Mouse (Mus musculus) midbrain, embryonic 11.5 days (tissue): ENCODE results near the gene Nedd9. TPM values are rescaled to one million over a fixed set of nuclear protein-coding genes. Genes with fewer than 3 reads are reported as not detected.
A peak's percentile ranks its signal among the peaks of the same experiment; 100 is the strongest.

Source experiments
- ATAC-seq: fragments of 200-750 bp; cut with Nextera tagmentation; 2 replicates; pipeline ENCODE4 v1.8.0; 2017; ENCODE audit warnings: moderate TSS enrichment, moderate library complexity; ENCODE audit not compliant: low FRiP score
- DNase-seq: peaks from one replicate; pipeline ENCODE4 v3.0.0; 2015; ENCODE audit warnings: low spot score; ENCODE audit errors: missing footprints
- H3K27ac ChIP-seq: fragments of 300-500 bp; sonication (generic); 2 replicates; pipeline ENCODE4 v1.5.1; 2014; ENCODE audit warnings: low read depth, low read length
- H3K27me3 ChIP-seq: fragments of 300-500 bp; sonication (generic); 2 replicates; pipeline ENCODE4 v1.6.1; 2014; ENCODE audit warnings: mild to moderate bottlenecking, low read length, moderate library complexity, mixed read lengths; ENCODE audit not compliant: control insufficient read depth, insufficient read depth
- H3K36me3 ChIP-seq: fragments of 300-500 bp; sonication (generic); 2 replicates; pipeline ENCODE4 v1.6.1; 2014; ENCODE audit warnings: mild to moderate bottlenecking, low read length, moderate library complexity, mixed read lengths; ENCODE audit not compliant: control insufficient read depth, insufficient read depth
- H3K4me1 ChIP-seq: fragments of 300-500 bp; sonication (generic); 2 replicates; pipeline ENCODE4 v1.6.1; 2014; ENCODE audit warnings: low read length; ENCODE audit not compliant: control insufficient read depth, insufficient read depth
- H3K4me2 ChIP-seq: fragments of 300-500 bp; sonication (generic); 2 replicates; pipeline ENCODE4 v1.6.1; 2014; ENCODE audit warnings: mild to moderate bottlenecking, moderate library complexity
- H3K4me3 ChIP-seq: fragments of 300-500 bp; sonication (generic); 2 replicates; pipeline ENCODE4 v1.5.1; 2014; ENCODE audit warnings: low read depth, low read length
- H3K9ac ChIP-seq: fragments of 300-500 bp; sonication (generic); 2 replicates; pipeline ENCODE4 v1.6.1; 2014; ENCODE audit warnings: low read length
- H3K9me3 ChIP-seq: fragments of 300-500 bp; sonication (generic); 2 replicates; pipeline ENCODE4 v1.6.1; 2016; ENCODE audit warnings: low read length; ENCODE audit not compliant: control insufficient read depth
- WGBS: fragments of 180-500 bp; shearing (Covaris S2); extraction: QIAGEN DNeasy Blood & Tissue Kit; methylation state at CpG from one replicate; pipeline ENCODE4 v1.1.7; 2014; 5-methylcytosine and 5-hydroxymethylcytosine counted together
- polyA plus RNA-seq: library from polyadenylated mRNA; unstranded; fragments of >200 nt; fragmentation: Nextera tagmentation; extraction: Ambion mirVana; gene quantifications from 2 replicates; pipeline ENCODE4 v1.2.1, GENCODE M21; 2014

Gene Nedd9
- polyA plus RNA-seq, 1 experiment from 2014 or later, result 18.5 TPM

DNA sequence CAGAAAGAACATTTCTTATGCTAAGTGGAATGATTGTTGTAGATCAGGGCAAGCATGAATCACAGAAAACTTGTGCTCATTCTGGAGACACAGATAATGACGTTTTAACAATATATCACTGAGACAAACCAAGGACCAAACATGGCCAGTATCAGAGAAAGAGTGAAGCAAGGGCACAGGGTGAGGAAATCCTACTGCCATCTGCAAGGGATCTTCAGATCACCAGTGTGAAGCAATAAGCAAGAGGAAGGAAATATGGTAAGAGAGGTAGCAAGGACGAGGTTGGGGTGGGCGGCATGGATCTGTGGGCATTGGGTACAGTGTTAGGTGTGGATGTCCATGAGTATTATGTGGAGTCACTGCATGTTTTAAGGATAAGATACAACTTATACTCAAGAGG lies 13.6 kb upstream of the Nedd9 start:
- Histone ChIP-seq H3K9me3 (no peaks in the 10 kb centered on the region), H3K9ac (no peak overlapping the region), H3K27me3 (no peaks in the 10 kb centered on the region), H3K27ac (no peak overlapping the region), H3K4me1 (no peaks in the 10 kb centered on the region), H3K36me3 (no peaks in the 10 kb centered on the region), H3K4me2 (no peak overlapping the region), H3K4me3 (no peak overlapping the region)
- DNase-seq, result peak; percentile 17
- 92% methylated on average over 3 of the region's 3 CpGs for WGBS
- ATAC-seq, result no peak

DNA sequence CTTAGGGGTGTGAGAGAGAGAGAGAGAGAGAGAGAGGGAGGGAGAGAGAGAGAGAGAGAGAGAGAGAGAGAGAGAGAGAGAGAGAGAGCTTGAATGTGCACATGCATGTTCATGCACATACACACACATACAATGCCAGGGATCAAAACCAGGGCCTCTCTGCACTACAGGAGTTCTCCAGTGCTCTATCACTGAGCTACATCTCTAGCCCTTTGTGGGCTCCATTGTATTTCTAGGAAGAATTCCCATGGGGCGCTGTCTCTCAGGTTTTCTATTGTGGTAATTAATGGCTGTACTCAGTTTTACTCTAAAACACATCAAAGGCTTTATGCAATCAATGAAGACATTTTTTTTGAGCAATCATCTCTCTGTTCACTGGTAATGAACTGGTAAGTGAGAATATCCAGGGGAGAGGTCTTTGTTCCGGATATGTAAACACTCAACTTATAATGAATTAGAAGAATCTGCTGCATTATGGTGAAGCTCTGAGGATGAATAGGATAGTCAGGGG lies 11.5 kb upstream of the Nedd9 start:
- WGBS, result 80% methylated on average over 2 of the region's 2 CpGs
- no peak for ATAC-seq

DNA sequence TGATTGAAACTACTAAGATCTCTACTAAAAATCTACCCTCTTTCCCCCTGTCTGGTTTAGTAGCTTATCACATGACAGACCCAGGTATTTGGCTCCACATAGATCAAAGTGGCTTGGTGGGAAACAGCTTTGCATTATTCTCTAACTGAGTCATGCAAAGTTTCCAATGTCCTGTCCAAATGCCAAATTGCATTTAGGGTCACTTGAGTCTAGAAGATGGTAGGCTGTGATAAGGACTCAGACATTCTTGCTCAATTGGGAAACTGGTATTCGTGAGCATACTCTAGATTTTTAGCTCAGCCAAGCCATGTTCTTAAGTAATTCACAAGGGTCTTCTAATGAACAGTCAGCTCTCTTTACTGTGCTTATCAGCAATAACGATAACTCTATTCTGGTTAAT lies 7.5 kb upstream of the Nedd9 start:
- Histone ChIP-seq H3K9me3 (no peaks in the 10 kb centered on the region), H3K27ac (no peak overlapping the region), H3K27me3 (no peaks in the 10 kb centered on the region), H3K4me1 (no peaks in the 10 kb centered on the region), H3K4me2 (no peak overlapping the region), H3K9ac (no peak overlapping the region), H3K4me3 (no peak overlapping the region), H3K36me3 (no peaks in the 10 kb centered on the region)
- 93% methylated on average over 2 of the region's 2 CpGs for WGBS
- ATAC-seq (no peak), DNase-seq (no peak)

More for the DNA sequence above, 11.5 kb upstream of the Nedd9 start:
- no peak overlapping the region for H3K9ac ChIP-seq
- no peaks in the 10 kb centered on the region for H3K36me3 ChIP-seq
- H3K4me1 ChIP-seq, result no peaks in the 10 kb centered on the region
- no peak overlapping the region for H3K27ac ChIP-seq
- H3K9me3 ChIP-seq, result no peaks in the 10 kb centered on the region
- DNase-seq, result peak; percentile 49
- no peak overlapping the region for H3K4me3 ChIP-seq
- H3K27me3 ChIP-seq, result no peaks in the 10 kb centered on the region
- H3K4me2 ChIP-seq, result no peak overlapping the region

DNA sequence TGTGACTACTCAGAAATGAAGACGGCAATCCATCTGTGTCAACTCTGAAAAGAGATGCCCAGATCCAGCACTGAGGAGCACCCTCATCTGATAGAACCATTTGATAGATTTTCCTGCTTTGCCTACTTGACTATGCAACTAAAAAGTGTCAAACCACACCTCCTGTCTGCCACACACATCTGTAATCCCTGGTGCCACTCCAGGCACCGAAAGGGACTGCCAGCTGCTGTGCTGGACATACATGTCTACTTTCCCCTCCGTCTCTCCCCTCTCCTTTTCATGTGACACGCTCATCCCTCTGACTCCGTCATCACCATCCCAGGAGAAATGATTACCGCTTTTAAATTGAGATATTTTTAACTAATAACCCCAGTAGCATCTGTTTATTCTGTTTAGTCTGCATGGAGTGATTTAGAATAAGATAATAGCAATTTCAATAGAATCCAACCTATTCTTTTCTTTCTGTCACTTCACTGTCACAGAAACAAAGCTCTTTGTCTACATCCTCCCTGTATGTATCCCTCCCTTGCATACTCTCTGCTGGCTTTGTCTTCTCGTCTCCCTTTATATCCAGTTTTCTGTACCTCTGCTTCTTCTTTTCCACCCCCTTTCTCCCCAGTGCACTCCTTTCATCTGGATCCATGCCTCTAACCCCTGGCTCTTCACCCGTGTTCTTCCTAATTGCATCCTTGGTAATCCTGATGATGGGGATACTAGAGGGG lies 5.0 kb upstream of the Nedd9 start:
- H3K9me3 ChIP-seq, result no peaks in the 10 kb centered on the region
- no peak overlapping the region for H3K4me3 ChIP-seq
- H3K4me2 ChIP-seq, result no peak overlapping the region
- ATAC-seq (no peak), DNase-seq (peak; percentile 80)
- no peak overlapping the region for H3K9ac ChIP-seq
- no peaks in the 10 kb centered on the region for H3K4me1 ChIP-seq
- WGBS, result 80% methylated on average over 8 of the region's 8 CpGs
- no peaks in the 10 kb centered on the region for H3K27me3 ChIP-seq
- H3K36me3 ChIP-seq, result no peaks in the 10 kb centered on the region
- H3K27ac ChIP-seq, result no peak overlapping the region

DNA sequence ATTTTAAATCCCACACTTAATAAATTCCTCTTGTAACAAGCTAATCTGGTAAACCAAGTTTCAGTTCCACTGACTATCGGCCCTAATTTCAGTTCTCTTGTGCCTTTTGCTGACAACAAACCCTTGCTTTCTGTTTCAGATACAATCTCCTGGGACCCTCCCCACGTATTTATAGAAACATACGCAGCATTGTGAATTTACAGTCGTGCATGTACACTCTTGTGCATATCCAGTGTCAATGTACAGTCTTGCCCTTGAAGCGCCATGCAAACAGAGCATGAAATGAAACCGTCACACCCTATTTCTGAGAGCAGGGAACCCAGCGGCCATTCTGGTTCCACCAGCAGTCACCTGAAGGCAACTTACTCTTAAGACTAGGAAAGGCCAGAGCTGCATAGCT lies 4.4 kb upstream of the Nedd9 start:
- Histone ChIP-seq H3K4me2 (no peak overlapping the region), H3K36me3 (no peaks in the 10 kb centered on the region), H3K27me3 (no peaks in the 10 kb centered on the region), H3K9ac (no peak overlapping the region), H3K9me3 (no peaks in the 10 kb centered on the region), H3K4me3 (no peak overlapping the region), H3K4me1 (no peaks in the 10 kb centered on the region), H3K27ac (no peak overlapping the region)
- DNase-seq (peak; percentile 35), ATAC-seq (no peak)
- 86% methylated on average over 7 of the region's 7 CpGs for WGBS

DNA sequence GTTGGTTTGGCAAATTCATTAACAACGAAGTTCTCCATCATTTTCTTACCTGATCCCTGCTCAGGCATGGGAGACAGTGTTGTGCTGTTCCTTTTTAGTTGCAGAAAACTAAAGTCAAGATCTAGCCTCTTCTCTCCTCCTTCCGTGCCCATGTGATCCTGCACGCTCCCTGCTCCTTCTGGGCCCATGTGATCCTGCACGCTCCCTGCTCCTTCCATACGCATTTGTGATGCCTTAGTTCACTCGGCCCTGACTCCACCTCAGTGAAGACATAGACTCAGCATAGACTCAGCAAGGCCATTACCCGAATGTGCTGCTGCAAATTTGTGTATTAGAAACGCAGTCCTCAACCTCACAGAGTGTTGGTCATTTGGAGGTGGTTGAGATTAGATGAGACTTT lies 3.1 kb upstream of the Nedd9 start:
- no peak overlapping the region for H3K9ac ChIP-seq
- no peaks in the 10 kb centered on the region for H3K9me3 ChIP-seq
- no peaks in the 10 kb centered on the region for H3K36me3 ChIP-seq
- WGBS, result 88% methylated on average over 8 of the region's 8 CpGs
- no peak for ATAC-seq
- H3K4me3 ChIP-seq, result no peak overlapping the region
- no peak overlapping the region for H3K27ac ChIP-seq
- DNase-seq, result peak; percentile 59
- no peaks in the 10 kb centered on the region for H3K27me3 ChIP-seq
- H3K4me1 ChIP-seq, result no peaks in the 10 kb centered on the region
- H3K4me2 ChIP-seq, result no peak overlapping the region

DNA sequence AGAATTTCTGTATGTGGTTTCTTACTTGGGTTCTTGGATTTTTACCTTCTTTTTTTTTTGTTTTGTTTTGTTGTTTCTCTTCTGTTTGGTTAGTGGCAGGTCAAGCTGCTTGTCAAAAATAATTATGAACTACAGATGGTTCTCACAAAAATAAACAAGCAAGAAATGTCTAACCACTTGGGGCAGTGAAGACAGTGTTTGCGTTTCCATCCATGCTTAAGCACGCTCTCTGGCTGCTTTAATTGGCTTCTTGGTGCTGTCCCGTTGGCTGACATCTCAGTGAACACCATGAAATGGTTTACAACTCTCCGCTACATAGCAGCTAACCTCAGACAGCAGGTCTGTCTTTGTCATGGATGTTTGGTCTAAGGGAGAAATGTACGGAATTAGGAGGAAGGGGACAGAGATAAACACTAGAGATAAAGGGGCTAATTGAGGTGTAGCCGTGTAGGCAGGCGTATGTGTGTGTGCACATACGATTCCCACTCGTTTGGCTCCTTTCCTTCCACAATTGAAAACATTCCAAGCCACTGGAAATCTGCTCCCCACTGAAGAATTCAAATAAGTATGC lies 2.6 kb upstream of the Nedd9 start:
- DNase-seq, result no peak
- Histone ChIP-seq H3K4me3 (no peak overlapping the region), H3K27ac (no peak overlapping the region), H3K9me3 (no peaks in the 10 kb centered on the region), H3K4me1 (no peaks in the 10 kb centered on the region), H3K4me2 (no peak overlapping the region), H3K36me3 (no peaks in the 10 kb centered on the region), H3K27me3 (no peaks in the 10 kb centered on the region), H3K9ac (no peak overlapping the region)
- WGBS, result 78% methylated on average over 9 of the region's 9 CpGs
- ATAC-seq, result no peak

DNA sequence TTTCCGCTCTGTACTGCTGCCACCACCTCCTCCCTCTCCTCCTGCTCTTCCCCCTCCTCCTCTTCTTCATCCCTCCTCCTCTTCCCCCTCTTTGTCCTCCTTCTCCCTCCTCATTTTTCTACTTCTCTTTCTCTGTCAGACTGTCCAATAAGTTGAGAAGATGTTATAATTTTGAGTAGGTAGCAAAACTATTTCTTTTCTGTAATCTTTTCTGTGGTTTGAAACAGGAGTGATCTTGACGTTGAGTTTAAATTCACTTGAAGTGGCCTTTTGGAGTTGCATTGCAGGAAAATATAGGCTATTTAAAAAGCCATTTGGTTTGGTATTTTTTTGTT lies 214 bp upstream of the Nedd9 start:
- Histone ChIP-seq H3K4me3 (no peak overlapping the region), H3K4me2 (no peak overlapping the region), H3K36me3 (no peaks in the 10 kb centered on the region), H3K27me3 (no peaks in the 10 kb centered on the region), H3K9ac (no peak overlapping the region), H3K4me1 (peaks cover 4% of the 10 kb centered on the region; the same call in 1 of the 2 replicates), H3K27ac (no peak overlapping the region), H3K9me3 (no peaks in the 10 kb centered on the region)
- no peak for ATAC-seq
- no peak for DNase-seq
- WGBS, result 89% methylated on average over 2 of the region's 2 CpGs

DNA sequence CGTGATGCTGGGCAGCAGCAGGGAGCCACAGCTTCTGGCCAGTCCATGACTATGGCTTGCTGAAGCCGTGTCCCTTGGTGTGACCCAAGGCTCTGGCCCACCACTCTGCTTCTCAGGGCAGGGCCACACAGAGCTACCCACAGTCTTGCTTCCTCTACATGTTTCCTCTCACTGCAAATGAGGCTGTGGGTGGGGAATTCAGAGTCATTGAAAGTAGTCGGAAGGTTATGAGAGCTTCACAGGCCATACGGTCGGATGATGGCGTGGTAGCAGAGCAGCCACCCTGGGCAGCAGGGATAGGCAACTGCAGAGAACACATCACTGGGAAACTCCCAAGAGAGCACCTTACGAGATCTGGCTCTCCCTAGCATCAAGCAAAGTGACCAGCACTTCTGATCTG lies 3.2 kb downstream of the Nedd9 start:
- H3K4me3 ChIP-seq, result no peak overlapping the region
- no peaks in the 10 kb centered on the region for H3K27me3 ChIP-seq
- H3K9me3 ChIP-seq, result no peaks in the 10 kb centered on the region
- peaks cover 5% of the 10 kb centered on the region; the same call in 1 of the 2 replicates for H3K4me1 ChIP-seq
- H3K36me3 ChIP-seq, result no peaks in the 10 kb centered on the region
- no peak overlapping the region for H3K27ac ChIP-seq
- ATAC-seq (no peak), DNase-seq (peak; percentile 49)
- H3K4me2 ChIP-seq, result no peak overlapping the region
- H3K9ac ChIP-seq, result no peak overlapping the region
- WGBS, result 92% methylated on average over 7 of the region's 7 CpGs
